Mouse (Mus musculus): Measurements from ENCODE around the gene Zfp503.

GRCm38 (mm10) chr14:22004943-22005342 is 15.5 kb upstream of the Zfp503 start:
- TF ChIP-seq CTCF (IDR thresholded peaks at IDR 0.05; ENCODE audit: low read depth, low read length) (no peak), POLR2A (IDR thresholded peaks at IDR 0.05; ENCODE audit: borderline replicate concordance, low read depth, low read length) (no peak)
